Mouse (Mus musculus): ENCODE measurements around the gene Zfp809. TPM values are rescaled to one million over a fixed set of nuclear protein-coding genes. Genes with fewer than 3 reads are reported as not detected.

Zfp809 gene
- polyA plus RNA-seq, 1 experiment from 2014 or later: 13.5 TPM

DNA sequence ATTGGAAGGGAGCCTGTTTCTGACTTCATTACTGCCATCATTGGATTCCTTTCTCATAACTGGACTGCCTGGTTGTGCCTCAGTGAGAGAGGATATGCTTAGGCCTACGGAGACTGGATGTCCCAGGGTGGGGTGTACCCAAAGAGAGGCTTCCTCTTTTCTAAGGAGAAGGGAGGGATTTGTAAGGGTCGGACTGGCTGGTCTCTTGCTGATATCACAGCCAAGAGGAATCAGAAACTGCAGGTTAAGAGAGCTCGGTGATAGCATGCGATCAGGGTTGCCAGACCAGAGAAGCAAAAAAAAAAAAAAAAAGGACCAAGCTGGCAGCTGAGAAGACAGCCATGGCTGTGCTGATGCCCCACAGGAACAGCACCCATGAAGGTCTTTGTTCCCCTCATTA is 31.1 kb downstream of the Zfp809 start:
- DNase-seq (ENCODE audit: low spot score): no peak
- peaks cover 6% of the 10 kb centered on the region for H3K9me3 ChIP-seq (ENCODE audit: control insufficient read depth, low read length)
- H3K27me3 ChIP-seq (ENCODE audit: control insufficient read depth, insufficient read depth, low read length): no peaks in the 10 kb centered on the region
- H3K9ac ChIP-seq (ENCODE audit: low read length): no peak overlapping the region
- 95% methylated on average over 4 of the region's 4 CpGs for WGBS
- H3K4me2 ChIP-seq (ENCODE audit: low read depth, low read length, severe bottlenecking): no peak overlapping the region
- no peaks in the 10 kb centered on the region for H3K4me1 ChIP-seq (replicated peaks; ENCODE audit: control insufficient read depth, insufficient read depth, low read length)
- no peak overlapping the region for H3K4me3 ChIP-seq (ENCODE audit: low read depth, low read length)
- H3K27ac ChIP-seq (ENCODE audit: low read depth, low read length): no peak overlapping the region
- H3K36me3 ChIP-seq (ENCODE audit: control insufficient read depth, insufficient read depth, low read length): peaks cover 26% of the 10 kb centered on the region
- ATAC-seq (replicated peaks; ENCODE audit: low FRiP score): no peak

DNA sequence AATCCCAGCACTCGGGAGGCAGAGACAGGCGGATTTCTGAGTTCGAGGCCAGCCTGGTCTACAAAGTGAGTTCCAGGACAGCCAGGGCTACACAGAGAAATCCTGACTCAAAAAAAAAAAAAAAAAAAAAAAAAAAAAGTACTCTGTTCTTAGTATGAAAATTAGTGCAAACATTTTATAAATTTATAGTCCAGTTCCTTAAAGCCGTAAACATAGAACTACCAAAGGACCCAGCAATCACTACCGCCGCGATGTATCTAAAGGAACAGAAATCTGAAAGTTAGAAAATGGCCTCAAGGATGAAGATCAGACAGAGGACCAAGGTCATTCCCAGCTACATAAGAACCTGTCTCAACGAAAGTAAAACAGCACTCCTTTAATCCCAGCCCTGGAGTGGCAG is 33.3 kb downstream of the Zfp809 start:
- Histone ChIP-seq H3K4me2 (ENCODE audit: low read depth, low read length, severe bottlenecking) (peak overlapping the region; percentile 75), H3K27me3 (ENCODE audit: control insufficient read depth, insufficient read depth, low read length) (no peaks in the 10 kb centered on the region), H3K9ac (ENCODE audit: low read length) (peak overlapping the region; percentile 91), H3K4me1 (replicated peaks; ENCODE audit: control insufficient read depth, insufficient read depth, low read length) (no peaks in the 10 kb centered on the region), H3K27ac (ENCODE audit: low read depth, low read length) (no peak overlapping the region), H3K9me3 (ENCODE audit: control insufficient read depth, low read length) (peaks cover 6% of the 10 kb centered on the region), H3K36me3 (ENCODE audit: control insufficient read depth, insufficient read depth, low read length) (peaks cover 11% of the 10 kb centered on the region), H3K4me3 (ENCODE audit: low read depth, low read length) (peak overlapping the region; percentile 66)
- WGBS: 85% methylated on average over 8 of the region's 8 CpGs
- no peak for DNase-seq (ENCODE audit: low spot score)
- ATAC-seq (replicated peaks; ENCODE audit: low FRiP score): no peak

GRCm38 (mm10) chr9:22259184-22260091 is 33.9 kb downstream of the Zfp809 start, which contains the start of gene Zfp599:
Gene Zfp599, minus strand, starts transcription at chr9:22259895.
- peaks cover 7% of the 10 kb centered on the region for H3K36me3 ChIP-seq (ENCODE audit: control insufficient read depth, insufficient read depth, low read length)
- no peak within 1 kb of the TSS for H3K27ac ChIP-seq (ENCODE audit: low read depth, low read length)
- H3K27me3 ChIP-seq (ENCODE audit: control insufficient read depth, insufficient read depth, low read length): no peaks in the 10 kb centered on the region
- H3K9ac ChIP-seq (ENCODE audit: low read length): peak within 1 kb of the TSS; percentile 91
- H3K4me3 ChIP-seq (ENCODE audit: low read depth, low read length): peak within 1 kb of the TSS; percentile 66
- peak; percentile 74 for DNase-seq (ENCODE audit: low spot score)
- H3K9me3 ChIP-seq (ENCODE audit: control insufficient read depth, low read length): peaks cover 6% of the 10 kb centered on the region
- peak; percentile 93 for ATAC-seq (replicated peaks; ENCODE audit: low FRiP score)
- H3K4me1 ChIP-seq (replicated peaks; ENCODE audit: control insufficient read depth, insufficient read depth, low read length): no peaks in the 10 kb centered on the region
- WGBS: 2% methylated on average over 35 of the region's 35 CpGs
- peak within 1 kb of the TSS; percentile 75 for H3K4me2 ChIP-seq (ENCODE audit: low read depth, low read length, severe bottlenecking)

- Histone ChIP-seq H3K36me3 (ENCODE audit: control insufficient read depth, insufficient read depth, low read length) (peaks cover 7% of the 10 kb centered on the region), H3K27me3 (ENCODE audit: control insufficient read depth, insufficient read depth, low read length) (no peaks in the 10 kb centered on the region), H3K4me1 (replicated peaks; ENCODE audit: control insufficient read depth, insufficient read depth, low read length) (no peaks in the 10 kb centered on the region), H3K9ac (ENCODE audit: low read length) (peak overlapping the region; percentile 91), H3K9me3 (ENCODE audit: control insufficient read depth, low read length) (peaks cover 6% of the 10 kb centered on the region), H3K27ac (ENCODE audit: low read depth, low read length) (no peak overlapping the region), H3K4me2 (ENCODE audit: low read depth, low read length, severe bottlenecking) (peak overlapping the region; percentile 75), H3K4me3 (ENCODE audit: low read depth, low read length) (peak overlapping the region; percentile 66)
- WGBS: 29% methylated on average over 3 of the region's 3 CpGs
- DNase-seq (ENCODE audit: low spot score) (no peak), ATAC-seq (replicated peaks; ENCODE audit: low FRiP score) (no peak; the same call in 1 of the 2 replicates)
Observed at GRCm38 (mm10) chr9:22260092-22260422, 34.5 kb downstream of the Zfp809 start.

DNA sequence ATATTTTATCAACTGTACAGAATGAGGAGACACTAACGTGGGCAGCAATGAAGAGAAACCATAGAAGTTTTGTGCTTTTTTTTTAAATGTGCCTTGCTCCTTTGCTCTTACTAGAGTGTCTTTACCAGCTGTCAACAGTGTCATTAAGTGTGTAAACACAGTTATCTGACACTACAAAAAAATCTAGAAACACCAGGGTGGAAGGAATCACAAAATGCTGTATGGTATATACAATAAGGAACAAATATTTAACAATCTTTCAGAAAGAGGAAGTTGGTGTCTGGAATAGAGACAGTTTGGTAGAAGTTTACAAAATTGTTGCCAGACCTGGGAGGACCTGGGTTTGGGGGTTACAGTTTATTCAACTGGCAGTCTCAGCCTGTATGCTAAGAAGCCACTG is 36.1 kb downstream of the Zfp809 start:
- no peak overlapping the region for H3K4me2 ChIP-seq (ENCODE audit: low read depth, low read length, severe bottlenecking)
- H3K4me1 ChIP-seq (replicated peaks; ENCODE audit: control insufficient read depth, insufficient read depth, low read length): no peaks in the 10 kb centered on the region
- H3K9ac ChIP-seq (ENCODE audit: low read length): no peak overlapping the region
- WGBS: 82% methylated on average over 1 of the region's 1 CpGs
- no peak overlapping the region for H3K4me3 ChIP-seq (ENCODE audit: low read depth, low read length)
- no peaks in the 10 kb centered on the region; the same call in 1 of the 2 replicates for H3K9me3 ChIP-seq (ENCODE audit: control insufficient read depth, low read length)
- DNase-seq (ENCODE audit: low spot score) (no peak), ATAC-seq (replicated peaks; ENCODE audit: low FRiP score) (no peak)
- peaks cover 3% of the 10 kb centered on the region; the same call in 1 of the 2 replicates for H3K36me3 ChIP-seq (ENCODE audit: control insufficient read depth, insufficient read depth, low read length)
- H3K27me3 ChIP-seq (ENCODE audit: control insufficient read depth, insufficient read depth, low read length): no peaks in the 10 kb centered on the region
- no peak overlapping the region for H3K27ac ChIP-seq (ENCODE audit: low read depth, low read length)

GRCm38 (mm10) chr9:22262611-22263010 is 37.1 kb downstream of the Zfp809 start:
- Histone ChIP-seq H3K9me3 (ENCODE audit: control insufficient read depth, low read length) (no peaks in the 10 kb centered on the region; the same call in 1 of the 2 replicates), H3K9ac (ENCODE audit: low read length) (no peak overlapping the region), H3K4me3 (ENCODE audit: low read depth, low read length) (no peak overlapping the region), H3K27ac (ENCODE audit: low read depth, low read length) (no peak overlapping the region), H3K4me1 (replicated peaks; ENCODE audit: control insufficient read depth, insufficient read depth, low read length) (no peaks in the 10 kb centered on the region), H3K36me3 (ENCODE audit: control insufficient read depth, insufficient read depth, low read length) (peaks cover 3% of the 10 kb centered on the region; the same call in 1 of the 2 replicates), H3K27me3 (ENCODE audit: control insufficient read depth, insufficient read depth, low read length) (no peaks in the 10 kb centered on the region), H3K4me2 (ENCODE audit: low read depth, low read length, severe bottlenecking) (no peak overlapping the region)
- no peak for ATAC-seq (replicated peaks; ENCODE audit: low FRiP score)
- 87% methylated on average over 10 of the region's 10 CpGs for WGBS
- no peak for DNase-seq (ENCODE audit: low spot score)

- Histone ChIP-seq H3K9me3 (ENCODE audit: control insufficient read depth, low read length) (no peaks in the 10 kb centered on the region; the same call in 1 of the 2 replicates), H3K4me2 (ENCODE audit: low read depth, low read length, severe bottlenecking) (no peak overlapping the region), H3K36me3 (ENCODE audit: control insufficient read depth, insufficient read depth, low read length) (no peaks in the 10 kb centered on the region), H3K27ac (ENCODE audit: low read depth, low read length) (no peak overlapping the region), H3K4me3 (ENCODE audit: low read depth, low read length) (no peak overlapping the region), H3K4me1 (replicated peaks; ENCODE audit: control insufficient read depth, insufficient read depth, low read length) (no peaks in the 10 kb centered on the region), H3K9ac (ENCODE audit: low read length) (no peak overlapping the region), H3K27me3 (ENCODE audit: control insufficient read depth, insufficient read depth, low read length) (no peaks in the 10 kb centered on the region)
- 97% methylated on average over 1 of the region's 1 CpGs for WGBS
- DNase-seq (ENCODE audit: low spot score): no peak
- ATAC-seq (replicated peaks; ENCODE audit: low FRiP score): no peak
Observed at GRCm38 (mm10) chr9:22268886-22269285, 43.4 kb downstream of the Zfp809 start.

DNA sequence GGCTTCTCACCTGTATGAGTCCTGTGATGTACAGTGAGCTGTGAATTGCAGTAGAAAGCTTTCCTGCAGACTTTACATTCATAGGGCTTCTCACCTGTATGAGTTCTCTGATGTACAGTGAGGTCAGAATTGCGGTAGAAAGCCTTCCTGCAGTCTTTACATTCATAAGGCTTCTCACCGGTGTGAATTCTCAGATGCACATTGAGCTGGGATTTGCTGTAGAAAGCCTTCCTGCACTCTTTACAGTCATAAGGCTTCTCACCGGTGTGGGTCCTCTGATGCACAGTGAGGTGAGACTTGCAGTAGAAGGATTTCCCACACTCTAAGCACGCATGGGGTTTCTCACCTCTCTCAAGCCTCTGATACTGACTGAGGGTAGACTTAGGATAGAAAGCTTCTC is 53.2 kb downstream of the Zfp809 start:
- peaks cover 40% of the 10 kb centered on the region for H3K9me3 ChIP-seq (ENCODE audit: control insufficient read depth, low read length)
- 97% methylated on average over 4 of the region's 4 CpGs for WGBS
- H3K4me2 ChIP-seq (ENCODE audit: low read depth, low read length, severe bottlenecking): no peak overlapping the region
- H3K4me3 ChIP-seq (ENCODE audit: low read depth, low read length): no peak overlapping the region
- ATAC-seq (replicated peaks; ENCODE audit: low FRiP score) (no peak), DNase-seq (ENCODE audit: low spot score) (no peak)
- H3K27me3 ChIP-seq (ENCODE audit: control insufficient read depth, insufficient read depth, low read length): no peaks in the 10 kb centered on the region
- H3K36me3 ChIP-seq (ENCODE audit: control insufficient read depth, insufficient read depth, low read length): peaks cover 64% of the 10 kb centered on the region
- H3K4me1 ChIP-seq (replicated peaks; ENCODE audit: control insufficient read depth, insufficient read depth, low read length): no peaks in the 10 kb centered on the region
- no peak overlapping the region for H3K27ac ChIP-seq (ENCODE audit: low read depth, low read length)
- no peak overlapping the region for H3K9ac ChIP-seq (ENCODE audit: low read length)

All from forebrain, embryonic 11.5 days (tissue).